8 mouse cellular contexts compared by ENCODE assay signal in genomic region chr19:10689470-10690166, GRCm38 (mm10). TPM values are rescaled to one million over a fixed set of nuclear protein-coding genes. Genes with fewer than 3 reads are reported as not detected.
DNase-seq lines count a peak whose midpoint lies in the region; ATAC-seq and TF ChIP-seq lines count a peak whose summit lies in the region.

No protein-coding gene starts in this region.

- no peak for TF ChIP-seq CTCF in C2C12 (IDR thresholded peaks at IDR 0.05; ENCODE audit: control insufficient read depth, insufficient read depth, insufficient read length)

- H3K79me3 ChIP-seq in C2C12 (ENCODE audit: low read depth) = peaks cover 39% of the 10 kb centered on the region

- peak overlapping the region; percentile 52 for H3K4me3 ChIP-seq in C2C12 (ENCODE audit: insufficient read depth, poor library complexity, severe bottlenecking)
- H3K4me3 ChIP-seq in forebrain, embryonic 15.5 days = peak overlapping the region; percentile 84
- peak overlapping the region; percentile 90 for H3K4me3 ChIP-seq in limb, embryonic 10.5 days
- peak overlapping the region; percentile 72 for H3K4me3 ChIP-seq in neural tube, embryonic 12.5 days

- H3K4me2 ChIP-seq in forebrain, embryonic 15.5 days (replicated peaks) = peak overlapping the region; percentile 60
- peak overlapping the region; percentile 75 for H3K4me2 ChIP-seq in neural tube, embryonic 12.5 days (replicated peaks)

- 27% methylated on average over 5 of the region's 5 CpGs for WGBS in forebrain, embryonic 15.5 days
- WGBS in limb, embryonic 10.5 days = 74% methylated on average over 5 of the region's 5 CpGs
- 65% methylated on average over 5 of the region's 5 CpGs for WGBS in neural tube, embryonic 12.5 days

- no peaks in the 10 kb centered on the region for H3K9me3 ChIP-seq in forebrain, embryonic 15.5 days
- H3K9me3 ChIP-seq in limb, embryonic 10.5 days (replicated peaks) = no peaks in the 10 kb centered on the region
- no peaks in the 10 kb centered on the region for H3K9me3 ChIP-seq in neural tube, embryonic 12.5 days

- H3K27ac ChIP-seq in forebrain, embryonic 15.5 days (replicated peaks) = peak overlapping the region; percentile 94
- peak overlapping the region; percentile 97 for H3K27ac ChIP-seq in limb, embryonic 10.5 days
- H3K27ac ChIP-seq in neural tube, embryonic 12.5 days = peak overlapping the region; percentile 89; the same call in 1 of the 2 replicates

- H3K27me3 ChIP-seq in C2C12 (ENCODE audit: control insufficient read depth, insufficient read depth, insufficient read length) = no peaks in the 10 kb centered on the region
- no peaks in the 10 kb centered on the region for H3K27me3 ChIP-seq in forebrain, embryonic 15.5 days
- no peaks in the 10 kb centered on the region for H3K27me3 ChIP-seq in limb, embryonic 10.5 days (ENCODE audit: low read depth, poor library complexity, severe bottlenecking)
- H3K27me3 ChIP-seq in neural tube, embryonic 12.5 days (replicated peaks) = no peaks in the 10 kb centered on the region

- H3ac ChIP-seq in C2C12 (ENCODE audit: control insufficient read depth, insufficient read length, low read depth) = peak overlapping the region; percentile 83

- peaks cover 39% of the 10 kb centered on the region for H3K4me1 ChIP-seq in forebrain, embryonic 15.5 days
- peaks cover 25% of the 10 kb centered on the region for H3K4me1 ChIP-seq in limb, embryonic 10.5 days
- peaks cover 22% of the 10 kb centered on the region for H3K4me1 ChIP-seq in neural tube, embryonic 12.5 days

- ATAC-seq in forebrain, embryonic 15.5 days (replicated peaks) = peak; percentile 1; the same call in 1 of the 2 replicates
- no peak for ATAC-seq in neural tube, embryonic 12.5 days (ENCODE audit: low FRiP score, low read depth)

- H3K9ac ChIP-seq in forebrain, embryonic 15.5 days (replicated peaks) = peak overlapping the region; percentile 84
- H3K9ac ChIP-seq in neural tube, embryonic 12.5 days = peak overlapping the region; percentile 84

- peaks cover 55% of the 10 kb centered on the region for H3K79me2 ChIP-seq in C2C12 (ENCODE audit: control insufficient read depth, insufficient read depth)

- peaks cover 20% of the 10 kb centered on the region for H3K36me3 ChIP-seq in C2C12 (ENCODE audit: control insufficient read depth, insufficient read depth)
- no peaks in the 10 kb centered on the region for H3K36me3 ChIP-seq in forebrain, embryonic 15.5 days
- H3K36me3 ChIP-seq in limb, embryonic 10.5 days = 0 out of 2 replicates have a peak, but pooled peaks cover 3% of the 10 kb centered on the region
- no peaks in the 10 kb centered on the region for H3K36me3 ChIP-seq in neural tube, embryonic 12.5 days

- peak; percentile 45 for DNase-seq in adrenal gland, adult 2 months
- DNase-seq in adrenal gland, adult 8-10 months = no peak
- DNase-seq in limb, embryonic 10.5 days (ENCODE audit: low spot score) = no peak
- DNase-seq in yolk sac, embryonic 10.5 days (ENCODE audit: low spot score) = no peak
- DNase-seq in layer of hippocampus, postnatal 25 days (ENCODE audit: extremely low spot score in 1 of 2, low spot score in 1 of 2) = no peak

TF ChIP-seq in C2C12, 6 proteins besides CTCF, POLR2A, EP300 and RAD21:
- TF ChIP-seq CEBPB (IDR thresholded peaks at IDR 0.05; ENCODE audit: low read depth) = no peak
- TF ChIP-seq MAX (IDR thresholded peaks at IDR 0.05) = no peak
- no peak for TF ChIP-seq MYOD1 (IDR thresholded peaks at IDR 0.05; ENCODE audit: control insufficient read depth, insufficient read length, low read depth)
- no peak for TF ChIP-seq USF1 (IDR thresholded peaks at IDR 0.05; ENCODE audit: low read depth)
- TF ChIP-seq FOSL1 (IDR thresholded peaks at IDR 0.05; ENCODE audit: insufficient read depth, low read length, poor library complexity, severe bottlenecking) = no peak
- no peak for TF ChIP-seq MYOG (IDR thresholded peaks at IDR 0.05; ENCODE audit: control insufficient read depth, extremely low read depth, insufficient read length)
TF ChIP-seq in C2C12: peak in this region for 0.

RNA-seq across cellular contexts. Expression of gene Vps37c, which starts 1.1 kb away (rescaled TPM):
- 10 to 100 TPM; 22.1 to 23.3 TPM for total RNA-seq in adrenal gland, adult 2 months (2021)
- 46.4 and 65.5 TPM in 2 replicates for polyA plus RNA-seq in adrenal gland, adult 2 months (2012; rRNA removed)
- total RNA-seq in adrenal gland, adult 8-10 months (2022) = 10 to 100 TPM; 24.3 to 40.8 (median 25.3) TPM
- polyA plus RNA-seq in C2C12 (2012; fragmentation: generic; extraction: Trizol) = 21.9 TPM
- polyA plus RNA-seq in forebrain, embryonic 15.5 days (2015; fragmentation: Nextera tagmentation; extraction: Ambion mirVana) = 39.3 and 41.1 TPM in 2 replicates
- 34.3 and 37.7 TPM in 2 replicates for polyA plus RNA-seq in limb, embryonic 10.5 days (2016; fragmentation: Nextera tagmentation; extraction: Ambion mirVana)
- 33.8 and 39.2 TPM in 2 replicates for polyA plus RNA-seq in neural tube, embryonic 12.5 days (2016; fragmentation: Nextera tagmentation; extraction: Ambion mirVana)
- total RNA-seq in layer of hippocampus, postnatal 25 days (2021) = 10 to 100 TPM; 24.8 to 28.0 TPM

RNA-seq across cellular contexts. Expression of gene Pga5, which starts 11.7 kb away (rescaled TPM):
- total RNA-seq in adrenal gland, adult 2 months (2021) = not detected
- polyA plus RNA-seq in adrenal gland, adult 2 months (2012; rRNA removed) = not detected in 2 replicates
- total RNA-seq in adrenal gland, adult 8-10 months (2022) = not detected
- polyA plus RNA-seq in C2C12 (2012; fragmentation: generic; extraction: Trizol) = not detected
- not detected in 2 replicates for polyA plus RNA-seq in forebrain, embryonic 15.5 days (2015; fragmentation: Nextera tagmentation; extraction: Ambion mirVana)
- polyA plus RNA-seq in limb, embryonic 10.5 days (2016; fragmentation: Nextera tagmentation; extraction: Ambion mirVana) = not detected in 2 replicates
- polyA plus RNA-seq in neural tube, embryonic 12.5 days (2016; fragmentation: Nextera tagmentation; extraction: Ambion mirVana) = not detected in 2 replicates
- total RNA-seq in layer of hippocampus, postnatal 25 days (2021) = not detected

RNA-seq across cellular contexts. Expression of gene Cd5, which starts 49.2 kb away (rescaled TPM):
- total RNA-seq in adrenal gland, adult 2 months (2021) = under 1 TPM; 0.10 to 0.14 TPM
- 0.15 and 0.26 TPM in 2 replicates for polyA plus RNA-seq in adrenal gland, adult 2 months (2012; rRNA removed)
- under 1 TPM in 2 of 4 experiments, not detected in 2; 0.12 to 0.27 TPM for total RNA-seq in adrenal gland, adult 8-10 months (2022)
- polyA plus RNA-seq in C2C12 (2012; fragmentation: generic; extraction: Trizol) = 0.04 TPM
- polyA plus RNA-seq in forebrain, embryonic 15.5 days (2015; fragmentation: Nextera tagmentation; extraction: Ambion mirVana) = 0.22 and 0.26 TPM in 2 replicates
- polyA plus RNA-seq in limb, embryonic 10.5 days (2016; fragmentation: Nextera tagmentation; extraction: Ambion mirVana) = 0.06 and 0.26 TPM in 2 replicates
- 0.08 TPM in 1 of 2 replicates, not detected in the other for polyA plus RNA-seq in neural tube, embryonic 12.5 days (2016; fragmentation: Nextera tagmentation; extraction: Ambion mirVana)
- under 1 TPM in 1 of 2 experiments, not detected in 1; 0.16 TPM for total RNA-seq in layer of hippocampus, postnatal 25 days (2021)

RNA-seq across cellular contexts. Expression of gene Vwce, which starts 55.6 kb away (rescaled TPM):
- total RNA-seq in adrenal gland, adult 2 months (2021) = under 1 TPM; 0.17 to 0.79 TPM
- 0.18 and 0.26 TPM in 2 replicates for polyA plus RNA-seq in adrenal gland, adult 2 months (2012; rRNA removed)
- 1 to 10 TPM in 1 of 4 experiments, under 1 TPM in 2, not detected in 1; 0.06 to 1.7 (median 0.59) TPM for total RNA-seq in adrenal gland, adult 8-10 months (2022)
- polyA plus RNA-seq in C2C12 (2012; fragmentation: generic; extraction: Trizol) = 0.11 TPM
- polyA plus RNA-seq in forebrain, embryonic 15.5 days (2015; fragmentation: Nextera tagmentation; extraction: Ambion mirVana) = 0.38 and 0.39 TPM in 2 replicates
- polyA plus RNA-seq in limb, embryonic 10.5 days (2016; fragmentation: Nextera tagmentation; extraction: Ambion mirVana) = 1.8 and 2.8 TPM in 2 replicates
- 0.33 and 0.87 TPM in 2 replicates for polyA plus RNA-seq in neural tube, embryonic 12.5 days (2016; fragmentation: Nextera tagmentation; extraction: Ambion mirVana)
- under 1 TPM; 0.14 to 0.22 TPM for total RNA-seq in layer of hippocampus, postnatal 25 days (2021)
